Mouse (Mus musculus): ENCODE data around the gene Tsku.

Gene Tsku

DNA sequence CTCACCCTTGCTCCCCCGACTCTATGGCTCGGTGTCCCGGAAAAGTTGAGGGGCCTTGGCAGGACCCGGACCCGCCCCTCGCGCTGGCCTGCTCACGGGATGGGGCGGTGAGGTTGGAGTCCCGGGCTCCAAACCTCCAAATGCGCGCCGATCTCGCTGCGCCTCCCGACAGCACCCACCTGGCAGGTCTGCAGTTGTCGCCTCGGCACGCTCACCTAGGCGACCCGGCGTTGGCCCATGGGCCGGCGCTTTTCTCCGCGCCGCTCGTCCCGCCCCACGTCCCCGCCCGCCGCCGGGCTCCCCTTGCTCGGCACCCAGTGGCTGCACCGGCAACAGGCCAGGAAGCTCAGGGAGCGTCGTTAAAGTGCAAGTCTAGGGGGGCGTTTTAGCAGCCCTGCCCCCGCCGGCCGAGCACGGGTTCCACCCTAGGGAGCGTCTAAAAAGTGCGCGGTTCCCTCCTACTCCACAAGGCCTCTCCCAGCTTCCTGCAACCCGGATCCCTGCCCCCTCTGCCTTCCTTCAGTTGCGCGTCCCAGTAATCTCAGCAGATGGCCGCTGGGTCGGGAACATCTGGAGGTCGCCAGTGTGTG, at the start of gene Tsku:
Gene Tsku (minus strand): TSS at position 266 of the 590 bp plus-strand sequence.
- DNase-seq (ENCODE audit: extremely low read depth, low read depth): peak; percentile 64

DNA sequence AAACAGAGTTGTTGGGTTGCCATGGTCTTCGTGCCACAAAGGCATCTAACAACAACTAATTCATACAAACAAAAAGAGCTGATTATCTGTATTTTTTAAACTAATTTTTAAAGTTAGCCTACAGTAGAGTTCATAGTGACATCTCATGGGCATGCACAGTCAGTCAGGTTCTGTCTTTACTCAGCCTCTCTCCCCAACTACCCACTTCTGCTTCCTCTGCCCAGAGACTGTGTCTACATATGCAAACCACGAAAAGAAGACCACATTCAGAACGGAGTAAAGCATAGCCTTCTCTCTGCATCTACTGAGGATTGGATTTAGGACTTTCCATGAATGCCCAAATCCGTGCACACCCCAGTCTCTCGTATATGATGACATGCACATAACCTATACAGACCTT, 46.5 kb upstream of the Tsku start:
- DNase-seq (ENCODE audit: extremely low read depth, low read depth): no peak

DNA sequence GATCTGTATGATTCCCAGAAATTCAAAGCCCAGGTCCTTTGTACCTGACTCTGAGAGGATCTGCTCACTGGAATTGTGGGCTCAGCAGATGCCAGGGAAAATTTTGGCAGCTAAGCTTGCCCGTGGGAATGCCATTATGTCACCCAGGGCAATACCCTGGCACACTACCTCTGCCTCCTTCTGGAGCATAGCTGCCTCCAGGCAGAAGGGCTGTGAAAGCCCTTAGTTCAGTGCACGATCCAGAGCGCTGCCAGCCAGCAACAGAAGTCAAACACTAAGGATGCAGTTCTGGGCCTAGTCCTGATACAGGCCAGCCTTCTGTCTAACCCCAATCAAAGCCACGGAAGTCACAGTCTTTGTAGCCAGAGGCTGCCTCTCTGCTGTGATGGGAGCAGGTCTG, 42.9 kb upstream of the Tsku start:
- no peak for DNase-seq (ENCODE audit: extremely low read depth, low read depth)

DNA sequence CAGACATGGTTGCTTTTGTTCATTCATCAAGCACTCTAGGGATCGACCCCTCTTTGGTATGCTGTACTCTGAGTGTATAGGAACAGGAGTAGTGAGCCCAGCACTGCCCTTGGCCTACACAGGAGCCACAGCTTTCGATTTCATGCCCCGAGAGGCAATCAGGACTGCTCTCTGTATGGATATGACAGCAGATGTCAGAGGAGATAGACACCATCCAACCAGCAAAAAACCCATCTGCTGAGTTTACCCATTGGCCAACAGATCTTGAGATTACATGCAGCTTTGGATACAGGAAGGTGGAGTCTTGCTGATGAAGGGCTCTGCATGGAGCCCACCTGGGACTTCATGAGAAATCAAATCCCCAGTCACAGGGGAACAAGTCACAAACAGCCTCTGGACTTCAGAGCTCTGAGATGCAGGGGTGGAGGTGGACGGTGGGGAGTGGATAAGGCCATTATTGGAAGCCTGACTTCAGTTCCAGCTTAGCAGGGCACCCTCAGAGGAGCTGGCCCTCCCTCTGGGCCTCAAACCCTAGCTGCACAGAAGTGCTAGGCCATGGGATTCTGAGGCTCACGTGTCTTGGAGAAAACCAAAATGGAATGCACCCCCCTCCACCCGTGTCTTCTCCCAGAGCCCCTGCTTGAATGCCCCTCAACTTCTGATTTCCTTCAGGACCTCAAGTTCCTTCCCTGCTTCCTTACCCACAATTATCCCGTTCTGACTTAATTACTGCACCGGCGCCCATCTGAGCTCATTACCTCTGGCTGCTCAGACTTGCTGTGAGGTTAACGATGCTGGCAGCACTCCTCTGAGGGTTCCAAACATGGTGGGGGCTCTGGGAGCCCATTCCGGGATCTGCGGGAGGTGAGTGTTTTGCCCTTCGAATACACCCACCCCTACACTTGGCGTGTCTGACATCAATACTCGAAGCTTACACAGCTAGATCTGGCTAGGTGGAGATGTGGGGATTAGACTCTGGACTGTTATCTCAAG, 41.8 kb upstream of the Tsku start:
- no peak for DNase-seq (ENCODE audit: extremely low read depth, low read depth)

DNA sequence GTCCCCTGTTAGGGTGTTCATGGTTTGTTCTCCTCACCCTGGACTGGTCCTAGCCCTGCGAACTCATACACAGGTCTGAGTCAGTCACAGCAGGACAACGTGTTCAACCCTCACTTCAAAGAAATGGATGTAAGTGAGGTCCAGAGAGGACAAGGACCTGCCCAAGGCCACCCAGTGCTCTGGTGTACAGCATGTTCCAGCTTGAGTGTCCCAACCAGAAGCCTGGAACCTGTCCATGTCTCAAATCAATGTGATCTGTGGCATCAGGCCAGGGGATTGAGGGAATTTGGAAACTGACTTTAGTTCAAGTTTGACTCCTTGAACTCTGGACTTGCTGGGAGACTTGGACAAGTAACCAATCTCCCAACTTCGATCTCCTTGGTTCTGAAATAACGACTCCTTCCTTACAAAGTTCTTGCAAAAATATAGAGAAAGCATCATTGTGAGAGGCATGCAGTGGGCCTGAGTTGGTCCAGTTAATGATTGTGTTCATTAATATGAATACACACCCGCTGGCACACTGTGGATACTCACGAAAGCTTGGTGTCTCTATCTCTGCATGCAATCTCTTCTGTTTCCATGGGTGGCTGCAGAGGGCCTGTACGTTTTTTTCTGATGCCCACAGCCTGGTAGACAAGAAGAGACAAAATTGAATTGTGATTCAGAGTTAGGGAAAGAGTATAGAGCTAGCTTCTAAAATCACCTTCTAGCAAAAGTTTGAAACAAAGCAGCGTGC, 31.5 kb upstream of the Tsku start:
- DNase-seq (ENCODE audit: extremely low read depth, low read depth): no peak

DNA sequence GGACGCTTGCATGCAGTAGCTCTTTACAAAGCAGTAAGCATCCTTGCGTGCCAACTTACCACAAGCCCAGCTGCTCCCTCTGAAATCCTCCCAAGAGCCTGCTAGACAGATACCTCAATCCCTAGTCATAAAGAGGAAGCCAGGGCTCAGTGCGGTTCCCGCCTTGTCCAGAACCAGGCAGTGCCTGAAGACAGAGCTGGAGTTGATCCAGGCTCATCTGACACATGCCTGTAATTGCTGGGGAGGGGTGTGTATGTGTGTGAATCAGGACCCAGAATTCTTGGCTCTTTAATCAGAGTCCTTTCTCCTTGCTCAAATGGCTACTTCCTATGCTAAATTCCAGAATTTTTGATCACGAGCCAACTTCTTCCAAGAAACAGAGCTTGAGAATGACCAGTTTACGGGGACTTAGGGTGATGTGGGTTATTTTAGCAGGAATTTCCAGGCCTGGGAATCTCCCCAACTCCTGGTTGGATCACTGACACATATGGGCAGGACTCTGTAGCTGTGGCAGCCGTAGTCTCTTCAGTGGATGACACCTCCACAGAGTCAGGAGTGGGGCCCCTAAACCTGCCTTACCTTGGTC, 30.3 kb upstream of the Tsku start:
- DNase-seq (ENCODE audit: extremely low read depth, low read depth): no peak

DNA sequence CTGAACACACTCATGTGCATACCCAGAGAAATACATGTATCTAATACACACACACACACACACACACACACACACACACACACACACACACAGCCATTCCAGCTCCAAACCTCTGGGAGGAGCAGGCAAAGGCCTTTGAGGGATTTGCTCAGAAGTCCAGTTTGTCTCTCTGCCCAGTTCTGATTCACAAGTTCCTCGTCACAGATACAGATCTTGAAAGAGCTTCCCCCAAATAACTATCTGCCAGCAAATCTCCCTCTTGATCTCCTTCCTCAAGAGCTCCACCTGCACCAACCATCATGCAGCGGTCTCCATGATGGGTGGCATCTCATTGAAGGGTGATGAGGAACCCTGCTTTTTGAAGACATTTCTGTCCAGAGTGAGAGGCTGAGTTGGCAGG, 29.4 kb upstream of the Tsku start:
- no peak for DNase-seq (ENCODE audit: extremely low read depth, low read depth)

DNA sequence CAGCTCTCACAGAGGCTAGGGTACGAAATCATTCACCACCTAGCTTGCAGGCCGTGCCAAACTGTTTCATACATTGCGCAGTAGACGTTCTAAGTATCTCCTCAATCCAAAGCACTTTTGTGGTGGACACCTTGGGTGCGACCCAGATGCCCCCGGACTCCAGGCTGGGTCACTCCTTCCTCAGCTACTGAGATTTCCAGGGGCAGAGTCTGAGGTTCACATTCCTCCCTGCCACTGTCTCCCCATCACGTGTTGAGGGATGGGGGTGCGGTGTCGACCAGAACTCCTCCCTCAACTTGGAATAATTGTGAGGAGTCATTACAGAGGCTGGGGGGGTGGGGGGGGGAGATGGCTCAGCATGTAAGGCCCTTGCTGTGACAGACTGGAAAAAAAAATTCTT, 28.5 kb upstream of the Tsku start:
- no peak for DNase-seq (ENCODE audit: extremely low read depth, low read depth)

- DNase-seq (ENCODE audit: extremely low read depth, low read depth): no peak
These were observed 27.9 kb upstream of the Tsku start for GRCm38 (mm10) chr7:98388881-98389501.

- DNase-seq (ENCODE audit: extremely low read depth, low read depth): no peak
These were observed 26.1 kb upstream of the Tsku start for GRCm38 (mm10) chr7:98387201-98387600.

- DNase-seq (ENCODE audit: extremely low read depth, low read depth): no peak
These were observed 24.0 kb upstream of the Tsku start for GRCm38 (mm10) chr7:98385168-98385567.

DNA sequence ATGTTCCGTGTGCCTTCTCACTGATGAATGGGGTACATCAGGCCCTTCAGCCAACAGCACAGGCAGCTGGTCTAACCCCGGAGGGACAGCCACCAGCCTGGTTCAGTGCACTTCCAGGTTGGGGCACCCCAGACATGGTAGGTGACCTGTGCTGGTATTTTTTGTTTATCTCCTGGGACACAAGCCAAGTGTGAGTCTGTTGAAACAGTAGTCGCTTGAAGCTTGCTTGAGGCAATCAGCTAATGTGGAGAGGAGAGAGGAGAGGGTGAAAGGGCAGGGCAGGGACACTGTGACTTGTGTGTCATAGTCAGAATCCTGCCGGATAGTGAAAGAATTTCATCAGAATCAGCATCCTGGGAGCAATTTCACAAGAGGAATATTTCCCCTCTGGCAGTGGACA, 22.2 kb upstream of the Tsku start:
- DNase-seq (ENCODE audit: extremely low read depth, low read depth): no peak

DNA sequence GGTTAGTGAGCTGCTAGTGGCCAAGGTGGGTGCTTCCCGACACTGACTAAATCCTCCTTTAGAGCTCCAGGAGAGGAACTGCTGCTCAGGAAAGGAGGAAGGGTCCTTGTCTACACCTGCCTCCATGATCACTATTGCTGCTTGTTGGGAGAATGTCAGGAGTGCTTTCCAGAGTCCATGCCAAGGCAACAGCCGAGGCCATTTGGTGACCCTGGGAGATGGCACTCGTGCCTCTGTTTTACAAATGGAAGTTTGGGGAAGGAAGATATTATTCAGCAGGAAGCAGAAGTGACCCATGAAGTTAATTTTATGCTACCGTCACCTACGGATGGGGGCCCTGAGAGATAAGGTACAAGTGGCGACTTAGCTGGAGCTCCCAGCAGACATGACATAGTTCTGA, 21.7 kb upstream of the Tsku start:
- DNase-seq (ENCODE audit: extremely low read depth, low read depth): no peak

DNA sequence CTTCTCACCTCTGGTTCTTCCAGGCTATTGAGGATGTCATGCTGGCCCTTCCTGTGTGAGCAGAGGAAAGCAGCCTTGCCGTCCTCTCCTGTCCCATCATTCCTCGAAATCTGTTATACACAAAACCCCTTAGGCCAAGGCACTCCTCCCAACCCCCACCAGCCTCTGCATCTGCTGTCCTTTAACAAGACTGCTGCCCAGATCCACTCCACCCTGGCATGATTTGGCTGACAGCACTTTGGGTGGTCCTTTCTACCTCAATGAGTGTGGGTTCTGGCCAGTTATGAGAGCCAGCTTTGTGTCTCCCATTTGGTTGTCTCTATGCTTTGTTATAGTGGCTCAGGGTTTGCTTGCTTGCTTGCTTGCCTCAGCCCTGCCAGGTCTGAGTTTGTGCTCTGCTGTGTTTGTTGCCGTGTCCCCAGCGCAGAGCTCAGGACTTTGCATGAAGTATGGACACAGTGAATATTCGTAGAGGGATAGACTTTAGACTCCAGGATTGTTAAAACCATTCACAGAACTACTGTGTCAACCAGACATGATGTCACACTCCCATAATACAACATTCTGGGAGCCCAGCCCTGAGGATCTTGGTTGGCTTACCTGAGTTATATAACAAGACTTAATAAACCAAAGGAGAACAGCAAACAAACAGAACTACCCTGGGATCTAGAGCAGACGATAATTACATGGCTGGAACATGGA, 19.2 kb upstream of the Tsku start:
- no peak for DNase-seq (ENCODE audit: extremely low read depth, low read depth)

DNA sequence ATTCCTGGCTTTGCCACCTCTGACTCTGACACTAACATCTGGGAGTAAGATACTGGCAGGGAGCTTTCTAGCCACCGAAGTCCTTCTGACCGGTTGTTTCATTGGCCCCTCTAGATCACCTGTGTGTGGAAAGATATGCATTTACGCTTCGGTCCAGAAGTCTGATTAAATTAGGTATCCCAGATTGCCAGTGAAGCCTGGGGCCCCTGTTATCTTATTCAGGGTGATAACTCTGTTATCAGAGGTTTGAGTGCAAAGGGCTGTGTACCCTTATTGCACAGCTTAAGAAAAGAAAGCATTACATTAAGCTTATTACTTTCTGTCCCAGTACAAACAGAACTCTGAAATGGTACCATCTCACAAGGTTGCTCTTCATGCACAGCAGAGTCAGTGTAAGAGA, 18.1 kb upstream of the Tsku start:
- no peak for DNase-seq (ENCODE audit: extremely low read depth, low read depth)

- no peak for DNase-seq (ENCODE audit: extremely low read depth, low read depth)
These were observed 16.1 kb upstream of the Tsku start for GRCm38 (mm10) chr7:98377257-98377656.

GRCm38 (mm10) chr7:98371161-98371560, 10.0 kb upstream of the Tsku start:
- no peak for DNase-seq (ENCODE audit: extremely low read depth, low read depth)

GRCm38 (mm10) chr7:98369762-98370369, 8.7 kb upstream of the Tsku start:
- no peak for DNase-seq (ENCODE audit: extremely low read depth, low read depth)

- no peak for DNase-seq (ENCODE audit: extremely low read depth, low read depth)
These were observed 534 bp upstream of the Tsku start for GRCm38 (mm10) chr7:98361662-98362061.

GRCm38 (mm10) chr7:98360621-98360990, 522 bp downstream of the Tsku start:
- DNase-seq (ENCODE audit: extremely low read depth, low read depth): no peak

Measured in MEL-GATA-1-ER (cell line).